Mouse (Mus musculus): ENCODE measurements around the gene Ror1. TPM values are rescaled to one million over a fixed set of nuclear protein-coding genes. Genes with fewer than 3 reads are reported as not detected.

Ror1 gene
- polyA plus RNA-seq, 1 experiment = 0.12 TPM

DNA sequence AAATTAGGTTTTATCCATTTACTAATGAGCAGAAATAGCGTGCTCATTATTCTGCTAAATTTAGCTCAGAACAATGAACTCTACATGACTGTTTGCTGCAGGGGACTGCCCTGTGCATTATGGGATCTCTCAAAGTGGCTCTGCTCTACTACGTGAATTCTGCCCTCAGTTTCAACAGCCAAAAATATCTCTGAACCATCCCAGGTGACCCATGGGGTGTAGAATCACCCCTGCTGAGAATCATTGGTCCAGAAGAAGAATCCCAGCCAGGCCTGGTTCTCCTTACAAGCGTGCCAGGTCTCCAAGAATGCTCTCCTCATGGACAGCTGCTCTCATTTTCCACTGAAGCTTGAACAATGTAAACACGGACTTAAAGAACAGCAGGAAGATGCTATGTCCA lies 282.4 kb downstream of the Ror1 start:
- Histone ChIP-seq H3K27ac (ENCODE audit: control insufficient read depth, insufficient read depth, low read depth, low read length) (no peak overlapping the region), H3K36me3 (ENCODE audit: control insufficient read depth, insufficient read depth, low read length) (no peaks in the 10 kb centered on the region), H3K4me3 (ENCODE audit: control insufficient read depth, low read depth, low read length) (no peak overlapping the region), H3K27me3 (ENCODE audit: control insufficient read depth, insufficient read depth, low read length) (no peaks in the 10 kb centered on the region), H3K4me1 (ENCODE audit: control insufficient read depth, insufficient read depth, low read length) (no peaks in the 10 kb centered on the region)
- TF ChIP-seq POLR2A (IDR thresholded peaks at IDR 0.05; ENCODE audit: control insufficient read depth, low read depth, low read length) (no peak), CTCF (IDR thresholded peaks at IDR 0.05; ENCODE audit: control insufficient read depth, insufficient read depth, insufficient replicate concordance, low read depth, low read length) (no peak)

DNA sequence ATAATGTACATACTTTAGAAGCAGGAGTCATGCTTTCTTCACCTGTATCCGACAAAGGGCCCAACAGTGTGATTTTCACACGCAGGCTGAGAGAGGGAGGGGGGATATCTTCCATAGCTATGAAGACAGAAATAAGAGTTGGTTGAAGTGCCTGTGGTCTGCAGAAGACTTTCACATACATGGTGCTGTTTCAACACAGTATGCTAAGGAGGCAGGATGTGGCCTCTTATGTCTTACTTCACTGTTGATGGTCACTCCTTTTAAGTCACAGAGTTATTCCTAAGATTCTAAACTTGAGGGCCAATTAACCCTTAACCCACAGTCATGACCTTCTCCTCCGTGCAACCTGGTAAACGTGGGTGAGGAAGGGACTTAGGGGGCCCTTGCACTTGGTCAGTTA lies 286.2 kb downstream of the Ror1 start:
- H3K27me3 ChIP-seq (ENCODE audit: control insufficient read depth, insufficient read depth, low read length) = no peaks in the 10 kb centered on the region
- no peak overlapping the region for H3K4me3 ChIP-seq (ENCODE audit: control insufficient read depth, low read depth, low read length)
- H3K36me3 ChIP-seq (ENCODE audit: control insufficient read depth, insufficient read depth, low read length) = no peaks in the 10 kb centered on the region
- TF ChIP-seq CTCF (IDR thresholded peaks at IDR 0.05; ENCODE audit: control insufficient read depth, insufficient read depth, insufficient replicate concordance, low read depth, low read length) = no peak
- TF ChIP-seq POLR2A (IDR thresholded peaks at IDR 0.05; ENCODE audit: control insufficient read depth, low read depth, low read length) = no peak
- H3K27ac ChIP-seq (ENCODE audit: control insufficient read depth, insufficient read depth, low read depth, low read length) = no peak overlapping the region
- H3K4me1 ChIP-seq (ENCODE audit: control insufficient read depth, insufficient read depth, low read length) = no peaks in the 10 kb centered on the region

DNA sequence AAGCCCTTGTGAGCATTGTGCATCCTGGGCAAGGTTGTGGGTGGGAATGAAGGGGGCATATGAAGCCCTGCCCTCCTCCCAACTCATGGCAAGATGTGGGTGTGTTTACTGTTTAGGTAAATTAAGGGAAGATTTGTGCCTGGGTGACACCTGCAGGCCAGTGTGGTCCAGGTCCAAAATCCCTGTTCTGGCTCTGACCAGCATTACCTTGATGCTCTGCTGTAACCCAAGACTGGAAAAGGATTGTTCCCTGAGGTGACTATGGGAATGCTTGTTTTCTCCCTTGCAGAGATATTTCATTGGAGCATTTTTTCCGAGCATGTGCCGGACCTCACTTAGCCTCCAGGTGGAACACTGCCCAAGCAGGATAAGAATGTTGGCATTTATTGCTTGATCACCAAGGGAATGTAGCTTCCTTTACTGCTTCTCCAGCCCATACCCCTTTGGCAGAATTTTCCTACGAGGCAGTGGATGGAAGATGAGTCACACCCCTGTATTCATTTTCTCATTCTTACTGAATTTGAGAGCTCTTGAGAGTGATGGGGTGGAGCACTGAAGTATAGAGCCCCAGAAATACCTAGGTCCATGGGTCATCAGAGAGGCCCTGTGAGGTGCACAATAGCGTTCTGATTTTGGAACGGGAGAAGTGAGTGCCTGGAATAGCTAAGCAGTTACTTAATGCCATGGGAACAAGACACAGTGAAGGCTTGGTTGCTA lies 290.8 kb downstream of the Ror1 start:
- Histone ChIP-seq H3K27me3 (ENCODE audit: control insufficient read depth, insufficient read depth, low read length) (no peaks in the 10 kb centered on the region), H3K4me1 (ENCODE audit: control insufficient read depth, insufficient read depth, low read length) (no peaks in the 10 kb centered on the region), H3K4me3 (ENCODE audit: control insufficient read depth, low read depth, low read length) (no peak overlapping the region), H3K36me3 (ENCODE audit: control insufficient read depth, insufficient read depth, low read length) (no peaks in the 10 kb centered on the region), H3K27ac (ENCODE audit: control insufficient read depth, insufficient read depth, low read depth, low read length) (no peak overlapping the region)
- TF ChIP-seq POLR2A (IDR thresholded peaks at IDR 0.05; ENCODE audit: control insufficient read depth, low read depth, low read length) = no peak

DNA sequence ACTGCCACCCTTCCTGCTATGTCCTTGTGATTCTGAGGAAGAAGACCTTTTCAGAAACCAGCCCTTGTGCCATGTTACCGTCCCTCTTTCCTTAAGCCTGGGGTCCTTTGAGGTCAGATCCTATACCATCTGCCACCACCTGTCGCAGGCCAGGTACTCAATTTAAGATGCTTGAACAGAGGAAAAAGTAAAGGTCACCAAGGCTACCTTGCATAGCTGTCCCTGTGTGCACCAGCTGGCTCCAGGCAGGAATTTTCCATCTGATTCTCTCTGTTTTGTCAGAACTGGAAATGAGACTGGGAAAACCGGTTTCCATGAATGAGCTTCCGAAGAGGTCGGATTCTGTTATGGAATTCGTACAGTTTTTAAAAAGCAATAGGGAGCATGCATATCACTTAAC lies 294.8 kb downstream of the Ror1 start:
- Histone ChIP-seq H3K4me3 (ENCODE audit: control insufficient read depth, low read depth, low read length) (no peak overlapping the region), H3K27ac (ENCODE audit: control insufficient read depth, insufficient read depth, low read depth, low read length) (no peak overlapping the region), H3K27me3 (ENCODE audit: control insufficient read depth, insufficient read depth, low read length) (no peaks in the 10 kb centered on the region), H3K4me1 (ENCODE audit: control insufficient read depth, insufficient read depth, low read length) (no peaks in the 10 kb centered on the region), H3K36me3 (ENCODE audit: control insufficient read depth, insufficient read depth, low read length) (no peaks in the 10 kb centered on the region)
- no peak for TF ChIP-seq CTCF (IDR thresholded peaks at IDR 0.05; ENCODE audit: control insufficient read depth, insufficient read depth, insufficient replicate concordance, low read depth, low read length)
- TF ChIP-seq POLR2A (IDR thresholded peaks at IDR 0.05; ENCODE audit: control insufficient read depth, low read depth, low read length) = no peak

DNA sequence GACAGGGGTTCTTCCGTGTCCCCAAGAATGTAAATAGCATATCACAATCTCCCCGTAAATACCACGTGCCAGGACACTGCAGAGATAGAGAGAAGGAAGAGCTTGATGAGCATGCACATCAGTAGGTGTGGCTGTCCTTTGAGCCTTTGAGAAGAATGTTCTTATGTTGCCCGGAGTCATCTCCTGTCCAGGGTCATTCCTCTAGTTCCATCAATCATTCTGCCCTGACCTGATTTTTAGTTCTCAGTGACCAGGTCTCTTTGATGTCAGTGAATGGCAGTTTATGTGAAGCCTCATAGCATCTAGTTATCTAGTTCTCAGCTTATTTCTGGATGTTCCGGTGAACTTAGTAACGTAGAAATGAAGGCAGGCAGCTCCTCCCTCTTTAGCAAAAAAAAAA lies 295.4 kb downstream of the Ror1 start:
- TF ChIP-seq POLR2A (IDR thresholded peaks at IDR 0.05; ENCODE audit: control insufficient read depth, low read depth, low read length) (no peak), CTCF (IDR thresholded peaks at IDR 0.05; ENCODE audit: control insufficient read depth, insufficient read depth, insufficient replicate concordance, low read depth, low read length) (no peak)
- Histone ChIP-seq H3K27ac (ENCODE audit: control insufficient read depth, insufficient read depth, low read depth, low read length) (no peak overlapping the region), H3K36me3 (ENCODE audit: control insufficient read depth, insufficient read depth, low read length) (no peaks in the 10 kb centered on the region), H3K4me3 (ENCODE audit: control insufficient read depth, low read depth, low read length) (no peak overlapping the region), H3K27me3 (ENCODE audit: control insufficient read depth, insufficient read depth, low read length) (no peaks in the 10 kb centered on the region), H3K4me1 (ENCODE audit: control insufficient read depth, insufficient read depth, low read length) (no peaks in the 10 kb centered on the region)

DNA sequence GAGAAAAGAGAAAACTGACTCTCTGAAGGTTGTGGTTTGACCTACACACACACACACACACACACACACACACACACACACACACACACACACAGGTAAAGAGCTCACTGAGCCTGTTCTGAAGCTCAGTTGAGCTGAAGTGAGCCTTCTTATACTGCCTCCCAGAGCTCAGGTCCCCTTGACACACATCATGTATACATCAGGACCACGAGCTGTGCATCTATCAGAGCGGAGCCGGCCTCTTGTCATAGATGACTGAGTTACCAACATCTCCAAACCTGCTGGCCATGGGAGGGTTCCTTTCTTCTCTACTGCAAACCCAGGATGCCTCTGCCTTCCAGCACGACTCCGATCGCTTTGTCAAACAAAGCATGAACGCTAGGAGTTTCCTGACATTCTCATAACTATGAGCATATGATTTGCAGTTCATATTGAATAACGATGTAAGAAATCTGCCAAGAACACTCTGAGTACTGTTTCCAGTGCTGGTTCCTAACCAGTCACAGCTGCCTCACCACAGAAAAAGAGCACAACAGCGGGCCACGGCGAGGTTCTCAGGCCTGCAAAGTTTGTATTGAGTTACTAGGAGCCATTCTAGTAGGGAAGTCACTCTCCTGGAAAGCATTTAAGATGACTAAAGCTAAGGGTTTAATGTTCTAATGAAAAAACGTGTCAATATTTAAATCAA lies 297.9 kb downstream of the Ror1 start:
- Histone ChIP-seq H3K36me3 (ENCODE audit: control insufficient read depth, insufficient read depth, low read length) (no peaks in the 10 kb centered on the region), H3K4me1 (ENCODE audit: control insufficient read depth, insufficient read depth, low read length) (no peaks in the 10 kb centered on the region), H3K27me3 (ENCODE audit: control insufficient read depth, insufficient read depth, low read length) (no peaks in the 10 kb centered on the region), H3K27ac (ENCODE audit: control insufficient read depth, insufficient read depth, low read depth, low read length) (no peak overlapping the region), H3K4me3 (ENCODE audit: control insufficient read depth, low read depth, low read length) (no peak overlapping the region)
- TF ChIP-seq POLR2A (IDR thresholded peaks at IDR 0.05; ENCODE audit: control insufficient read depth, low read depth, low read length) (no peak), CTCF (IDR thresholded peaks at IDR 0.05; ENCODE audit: control insufficient read depth, insufficient read depth, insufficient replicate concordance, low read depth, low read length) (no peak)

DNA sequence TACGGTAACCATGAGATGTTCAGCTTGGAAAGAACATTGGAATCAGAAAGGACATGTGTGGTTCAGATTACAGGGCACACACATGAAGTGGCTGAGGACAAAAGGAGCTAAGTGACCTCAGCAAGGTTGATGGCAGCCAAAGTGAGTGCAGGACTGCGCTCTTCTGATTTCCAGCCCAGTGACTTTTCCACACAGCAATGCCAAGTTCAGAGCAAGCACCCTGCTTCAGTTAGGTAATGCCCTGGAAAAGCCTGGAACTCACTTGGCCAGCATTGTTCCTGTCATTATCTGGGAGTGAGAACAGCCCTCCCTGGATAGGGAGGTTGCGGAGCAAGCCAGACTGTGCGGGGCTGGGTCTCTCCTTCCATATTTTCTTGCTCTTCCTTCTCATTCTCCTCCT lies 299.8 kb downstream of the Ror1 start:
- Histone ChIP-seq H3K27ac (ENCODE audit: control insufficient read depth, insufficient read depth, low read depth, low read length) (no peak overlapping the region), H3K4me1 (ENCODE audit: control insufficient read depth, insufficient read depth, low read length) (no peaks in the 10 kb centered on the region), H3K27me3 (ENCODE audit: control insufficient read depth, insufficient read depth, low read length) (no peaks in the 10 kb centered on the region), H3K36me3 (ENCODE audit: control insufficient read depth, insufficient read depth, low read length) (no peaks in the 10 kb centered on the region), H3K4me3 (ENCODE audit: control insufficient read depth, low read depth, low read length) (no peak overlapping the region)
- TF ChIP-seq POLR2A (IDR thresholded peaks at IDR 0.05; ENCODE audit: control insufficient read depth, low read depth, low read length) (no peak), CTCF (IDR thresholded peaks at IDR 0.05; ENCODE audit: control insufficient read depth, insufficient read depth, insufficient replicate concordance, low read depth, low read length) (no peak)
